Mouse (Mus musculus): Measurements from ENCODE around the gene Crk. TPM values are rescaled to one million over a fixed set of nuclear protein-coding genes. Genes with fewer than 3 reads are reported as not detected.

Gene Crk
- polyA plus RNA-seq, 1 experiment from 2014 or later: 143 TPM

DNA sequence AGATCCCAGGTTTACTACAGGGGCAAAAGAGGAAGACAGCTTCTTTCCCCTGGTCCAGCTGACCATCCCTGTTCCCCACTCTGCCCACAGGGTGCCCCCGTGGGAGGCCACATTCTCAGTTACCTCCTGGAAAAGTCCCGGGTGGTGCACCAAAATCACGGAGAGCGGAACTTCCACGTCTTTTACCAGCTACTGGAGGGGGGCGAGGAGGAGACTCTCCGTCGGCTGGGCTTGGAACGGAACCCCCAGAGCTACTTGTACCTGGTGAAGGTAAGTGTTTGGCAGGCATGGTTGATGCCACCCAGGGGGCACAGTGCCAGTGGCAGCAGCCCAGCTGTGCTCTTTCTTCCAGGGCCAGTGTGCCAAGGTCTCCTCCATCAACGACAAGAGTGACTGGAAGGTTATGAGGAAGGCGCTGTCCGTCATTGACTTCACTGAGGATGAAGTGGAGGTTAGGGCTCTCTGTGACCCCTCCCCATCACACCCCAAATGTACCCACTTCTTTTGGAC lies 18.9 kb upstream of the Crk start:
- Histone ChIP-seq H3K4me3 (ENCODE audit: low read depth, low read length) (no peak overlapping the region), H3K27ac (ENCODE audit: low read depth, low read length) (no peak overlapping the region), H3K9me3 (ENCODE audit: control insufficient read depth, low read length) (no peaks in the 10 kb centered on the region), H3K36me3 (ENCODE audit: control insufficient read depth, insufficient read depth, low read length) (no peaks in the 10 kb centered on the region; the same call in 1 of the 2 replicates), H3K4me2 (ENCODE audit: low read depth, low read length, severe bottlenecking) (no peak overlapping the region), H3K4me1 (replicated peaks; ENCODE audit: control insufficient read depth, insufficient read depth, low read length) (peaks cover 6% of the 10 kb centered on the region; the same call in 1 of the 2 replicates), H3K27me3 (ENCODE audit: control insufficient read depth, insufficient read depth, low read length) (peaks cover 1% of the 10 kb centered on the region; the same call in 1 of the 2 replicates), H3K9ac (ENCODE audit: low read length) (no peak overlapping the region)
- no peak for ATAC-seq (replicated peaks; ENCODE audit: low FRiP score)
- no peak for DNase-seq (ENCODE audit: low spot score)
- 94% methylated on average over 12 of the region's 12 CpGs for WGBS

GRCm38 (mm10) chr11:75660941-75661800 lies 17.9 kb upstream of the Crk start:
- Histone ChIP-seq H3K4me1 (replicated peaks; ENCODE audit: control insufficient read depth, insufficient read depth, low read length) (peaks cover 5% of the 10 kb centered on the region; the same call in 1 of the 2 replicates), H3K9ac (ENCODE audit: low read length) (no peak overlapping the region), H3K9me3 (ENCODE audit: control insufficient read depth, low read length) (no peaks in the 10 kb centered on the region), H3K36me3 (ENCODE audit: control insufficient read depth, insufficient read depth, low read length) (no peaks in the 10 kb centered on the region; the same call in 1 of the 2 replicates), H3K4me2 (ENCODE audit: low read depth, low read length, severe bottlenecking) (no peak overlapping the region), H3K27me3 (ENCODE audit: control insufficient read depth, insufficient read depth, low read length) (no peaks in the 10 kb centered on the region), H3K4me3 (ENCODE audit: low read depth, low read length) (no peak overlapping the region), H3K27ac (ENCODE audit: low read depth, low read length) (no peak overlapping the region)
- ATAC-seq (replicated peaks; ENCODE audit: low FRiP score) (no peak), DNase-seq (ENCODE audit: low spot score) (no peak)
- 91% methylated on average over 21 of the region's 21 CpGs for WGBS

DNA sequence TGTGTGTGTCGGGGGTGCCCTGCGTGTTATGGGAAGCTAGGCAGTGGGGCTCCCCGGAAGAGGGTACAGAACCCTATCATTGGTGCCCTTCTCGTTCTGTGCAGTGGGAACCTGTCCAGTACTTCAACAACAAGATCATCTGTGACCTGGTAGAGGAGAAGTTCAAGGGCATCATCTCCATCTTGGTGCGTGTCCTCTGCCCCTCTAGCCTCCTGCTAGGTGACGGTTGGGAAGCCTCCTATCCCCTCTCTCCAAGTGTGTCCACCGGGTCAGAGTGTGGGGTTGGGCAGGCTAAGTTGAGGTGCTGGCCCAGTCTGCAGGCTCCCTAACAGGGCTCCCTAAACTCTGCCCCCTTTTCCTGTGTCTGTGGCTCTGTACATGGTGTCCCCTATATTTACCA lies 16.9 kb upstream of the Crk start:
- Histone ChIP-seq H3K4me1 (replicated peaks; ENCODE audit: control insufficient read depth, insufficient read depth, low read length) (no peaks in the 10 kb centered on the region), H3K4me3 (ENCODE audit: low read depth, low read length) (no peak overlapping the region), H3K9ac (ENCODE audit: low read length) (no peak overlapping the region), H3K36me3 (ENCODE audit: control insufficient read depth, insufficient read depth, low read length) (no peaks in the 10 kb centered on the region; the same call in 1 of the 2 replicates), H3K27me3 (ENCODE audit: control insufficient read depth, insufficient read depth, low read length) (no peaks in the 10 kb centered on the region), H3K4me2 (ENCODE audit: low read depth, low read length, severe bottlenecking) (no peak overlapping the region), H3K9me3 (ENCODE audit: control insufficient read depth, low read length) (no peaks in the 10 kb centered on the region), H3K27ac (ENCODE audit: low read depth, low read length) (no peak overlapping the region)
- ATAC-seq (replicated peaks; ENCODE audit: low FRiP score) (no peak), DNase-seq (ENCODE audit: low spot score) (no peak)
- WGBS: 91% methylated on average over 7 of the region's 7 CpGs

GRCm38 (mm10) chr11:75666296-75666695 lies 12.8 kb upstream of the Crk start:
- 94% methylated on average over 6 of the region's 6 CpGs for WGBS
- no peak overlapping the region for H3K4me2 ChIP-seq (ENCODE audit: low read depth, low read length, severe bottlenecking)
- ATAC-seq (replicated peaks; ENCODE audit: low FRiP score) (no peak), DNase-seq (ENCODE audit: low spot score) (no peak)
- no peaks in the 10 kb centered on the region for H3K36me3 ChIP-seq (ENCODE audit: control insufficient read depth, insufficient read depth, low read length)
- H3K27me3 ChIP-seq (ENCODE audit: control insufficient read depth, insufficient read depth, low read length): no peaks in the 10 kb centered on the region
- no peak overlapping the region for H3K9ac ChIP-seq (ENCODE audit: low read length)
- H3K9me3 ChIP-seq (ENCODE audit: control insufficient read depth, low read length): no peaks in the 10 kb centered on the region
- H3K4me3 ChIP-seq (ENCODE audit: low read depth, low read length): no peak overlapping the region
- no peak overlapping the region for H3K27ac ChIP-seq (ENCODE audit: low read depth, low read length)
- H3K4me1 ChIP-seq (replicated peaks; ENCODE audit: control insufficient read depth, insufficient read depth, low read length): no peaks in the 10 kb centered on the region

DNA sequence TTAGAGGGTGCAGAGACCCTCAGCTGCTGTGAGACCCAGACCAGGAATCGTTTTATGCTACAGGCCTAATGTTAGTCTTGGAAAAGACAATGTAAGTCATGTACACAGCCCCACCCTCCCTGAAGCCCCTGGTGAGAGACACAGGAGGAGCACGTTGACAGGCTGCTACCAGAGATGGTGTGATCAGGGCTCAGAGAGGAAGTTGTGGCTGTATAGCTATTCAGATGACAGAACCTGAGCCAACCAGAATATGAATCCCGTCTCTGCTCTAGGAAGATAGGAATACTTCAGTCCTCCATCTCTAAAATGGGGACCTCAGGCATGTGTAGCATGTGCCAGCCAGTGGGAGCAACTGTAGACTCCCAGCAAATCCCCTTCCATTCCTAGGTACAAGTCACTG lies 10.4 kb upstream of the Crk start:
- no peaks in the 10 kb centered on the region for H3K27me3 ChIP-seq (ENCODE audit: control insufficient read depth, insufficient read depth, low read length)
- H3K4me3 ChIP-seq (ENCODE audit: low read depth, low read length): no peak overlapping the region
- no peaks in the 10 kb centered on the region for H3K4me1 ChIP-seq (replicated peaks; ENCODE audit: control insufficient read depth, insufficient read depth, low read length)
- ATAC-seq (replicated peaks; ENCODE audit: low FRiP score) (no peak), DNase-seq (ENCODE audit: low spot score) (no peak)
- H3K36me3 ChIP-seq (ENCODE audit: control insufficient read depth, insufficient read depth, low read length): no peaks in the 10 kb centered on the region
- no peak overlapping the region for H3K27ac ChIP-seq (ENCODE audit: low read depth, low read length)
- H3K9me3 ChIP-seq (ENCODE audit: control insufficient read depth, low read length): no peaks in the 10 kb centered on the region
- H3K4me2 ChIP-seq (ENCODE audit: low read depth, low read length, severe bottlenecking): no peak overlapping the region
- 92% methylated on average over 3 of the region's 3 CpGs for WGBS
- H3K9ac ChIP-seq (ENCODE audit: low read length): no peak overlapping the region

DNA sequence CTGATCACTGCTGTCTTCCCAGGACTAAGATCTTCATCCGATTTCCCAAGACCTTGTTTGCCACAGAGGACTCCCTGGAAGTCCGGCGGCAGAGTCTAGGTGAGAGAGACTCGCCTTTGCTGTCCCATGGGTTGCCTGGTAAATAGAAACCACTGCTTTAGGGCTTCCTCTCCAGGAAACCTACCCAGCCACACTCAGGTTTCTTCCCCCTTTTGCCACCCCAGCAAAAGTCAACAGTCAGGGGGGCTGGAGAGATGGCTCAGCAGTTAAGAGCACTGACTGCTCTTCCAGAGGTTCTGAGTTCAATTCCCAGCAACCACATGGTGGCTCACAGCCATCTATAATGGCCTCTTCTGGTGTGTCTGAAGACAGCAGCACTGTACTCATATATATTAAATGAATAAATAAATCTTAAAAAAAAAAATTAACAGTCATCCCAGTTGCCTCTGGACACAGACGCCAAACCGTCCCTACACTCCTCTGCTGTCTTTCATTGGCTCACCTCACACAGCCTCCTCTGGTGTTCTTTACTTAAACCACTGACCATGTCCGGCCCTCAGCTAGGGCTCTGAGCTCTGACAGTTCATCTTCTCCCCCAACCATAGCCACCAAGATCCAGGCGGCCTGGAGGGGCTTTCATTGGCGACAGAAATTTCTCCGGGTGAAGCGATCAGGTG lies 9.7 kb upstream of the Crk start:
- Histone ChIP-seq H3K36me3 (ENCODE audit: control insufficient read depth, insufficient read depth, low read length) (no peaks in the 10 kb centered on the region), H3K4me3 (ENCODE audit: low read depth, low read length) (no peak overlapping the region), H3K27me3 (ENCODE audit: control insufficient read depth, insufficient read depth, low read length) (no peaks in the 10 kb centered on the region), H3K4me1 (replicated peaks; ENCODE audit: control insufficient read depth, insufficient read depth, low read length) (no peaks in the 10 kb centered on the region), H3K4me2 (ENCODE audit: low read depth, low read length, severe bottlenecking) (no peak overlapping the region), H3K9me3 (ENCODE audit: control insufficient read depth, low read length) (no peaks in the 10 kb centered on the region), H3K27ac (ENCODE audit: low read depth, low read length) (no peak overlapping the region), H3K9ac (ENCODE audit: low read length) (no peak overlapping the region)
- 91% methylated on average over 11 of the region's 11 CpGs for WGBS
- ATAC-seq (replicated peaks; ENCODE audit: low FRiP score) (no peak), DNase-seq (ENCODE audit: low spot score) (no peak)

- Histone ChIP-seq H3K4me1 (replicated peaks; ENCODE audit: control insufficient read depth, insufficient read depth, low read length) (no peaks in the 10 kb centered on the region), H3K27ac (ENCODE audit: low read depth, low read length) (no peak overlapping the region), H3K9me3 (ENCODE audit: control insufficient read depth, low read length) (no peaks in the 10 kb centered on the region), H3K4me3 (ENCODE audit: low read depth, low read length) (no peak overlapping the region), H3K36me3 (ENCODE audit: control insufficient read depth, insufficient read depth, low read length) (no peaks in the 10 kb centered on the region), H3K9ac (ENCODE audit: low read length) (no peak overlapping the region), H3K4me2 (ENCODE audit: low read depth, low read length, severe bottlenecking) (no peak overlapping the region), H3K27me3 (ENCODE audit: control insufficient read depth, insufficient read depth, low read length) (no peaks in the 10 kb centered on the region)
- no peak for ATAC-seq (replicated peaks; ENCODE audit: low FRiP score)
- 90% methylated on average over 12 of the region's 12 CpGs for WGBS
- DNase-seq (ENCODE audit: low spot score): no peak
Measured at GRCm38 (mm10) chr11:75669853-75670200, 9.2 kb upstream of the Crk start.

DNA sequence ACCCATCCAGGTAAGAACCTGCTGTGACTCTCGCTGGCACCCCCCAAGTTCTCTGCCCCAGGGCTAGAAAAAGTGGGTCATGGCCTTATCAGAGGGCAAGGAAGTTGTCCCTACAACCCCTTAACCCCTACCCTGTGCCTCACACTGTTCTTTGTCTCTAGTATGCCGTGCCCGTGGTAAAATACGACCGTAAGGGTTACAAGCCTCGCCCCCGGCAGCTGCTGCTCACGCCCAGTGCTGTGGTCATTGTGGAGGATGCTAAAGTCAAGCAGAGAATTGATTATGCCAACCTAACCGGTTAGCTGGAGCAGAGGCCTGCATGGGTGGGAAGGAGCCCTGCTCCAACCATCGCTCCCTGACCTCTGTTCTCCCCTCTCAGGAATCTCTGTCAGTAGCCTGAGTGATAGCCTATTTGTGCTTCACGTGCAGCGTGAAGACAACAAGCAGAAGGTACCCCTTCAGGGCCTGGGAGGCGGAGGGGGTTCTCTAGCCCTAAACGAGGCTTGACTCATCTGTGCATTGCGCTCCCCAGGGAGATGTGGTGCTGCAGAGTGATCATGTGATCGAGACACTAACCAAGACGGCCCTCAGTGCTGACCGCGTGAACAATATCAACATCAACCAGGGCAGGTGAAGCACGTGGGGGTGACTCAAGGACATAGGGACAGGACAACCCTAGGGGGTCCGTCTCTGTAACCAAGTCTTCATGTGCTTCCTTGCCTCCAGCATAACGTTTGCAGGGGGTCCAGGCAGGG lies 7.5 kb upstream of the Crk start:
- Histone ChIP-seq H3K4me2 (ENCODE audit: low read depth, low read length, severe bottlenecking) (no peak overlapping the region), H3K9ac (ENCODE audit: low read length) (no peak overlapping the region), H3K27ac (ENCODE audit: low read depth, low read length) (no peak overlapping the region), H3K27me3 (ENCODE audit: control insufficient read depth, insufficient read depth, low read length) (no peaks in the 10 kb centered on the region), H3K36me3 (ENCODE audit: control insufficient read depth, insufficient read depth, low read length) (no peaks in the 10 kb centered on the region), H3K4me3 (ENCODE audit: low read depth, low read length) (no peak overlapping the region), H3K9me3 (ENCODE audit: control insufficient read depth, low read length) (no peaks in the 10 kb centered on the region), H3K4me1 (replicated peaks; ENCODE audit: control insufficient read depth, insufficient read depth, low read length) (no peaks in the 10 kb centered on the region)
- WGBS: 87% methylated on average over 22 of the region's 22 CpGs
- no peak for DNase-seq (ENCODE audit: low spot score)
- no peak for ATAC-seq (replicated peaks; ENCODE audit: low FRiP score)

Data from forebrain, embryonic 11.5 days (tissue).